Mouse (Mus musculus) erythroblast, embryonic 14.5 days (primary cell): Measurements from ENCODE around the gene Il4.

Experiments used
- GATA1 ChIP-seq: IDR thresholded peaks from 2 replicates; pipeline ENCODE4 v1.6.1; 2012; ENCODE audit warnings: low read length, inconsistent platforms, mixed read lengths
- TAL1 ChIP-seq: IDR thresholded peaks from 3 replicates; pipeline ENCODE4 v1.6.1; 2012; ENCODE audit warnings: low read length, inconsistent platforms, mixed read lengths

- no peak for TF ChIP-seq TAL1
- no peak for TF ChIP-seq GATA1
These were observed 1.5 kb downstream of the Il4 start for GRCm38 (mm10) chr11:53616748-53617558.
